Mouse (Mus musculus): ENCODE measurements around the gene Il21.
A peak's percentile ranks its signal among the peaks of the same experiment; 100 is the strongest.

Gene Il21

GRCm38 (mm10) chr3:37232586-37233222, at the start of gene Il21:
Il21 (minus strand) TSS chr3:37232636.
- no peak for DNase-seq

- DNase-seq = no peak
Measured at GRCm38 (mm10) chr3:37280871-37281270, 48.4 kb upstream of the Il21 start.

GRCm38 (mm10) chr3:37280221-37280620, 47.8 kb upstream of the Il21 start:
- DNase-seq = no peak

GRCm38 (mm10) chr3:37274661-37275060, 42.2 kb upstream of the Il21 start:
- no peak for DNase-seq

- no peak for DNase-seq
Measured at GRCm38 (mm10) chr3:37273092-37273491, 40.7 kb upstream of the Il21 start.

- peak; percentile 45 for DNase-seq
Measured at GRCm38 (mm10) chr3:37271209-37271608, 38.8 kb upstream of the Il21 start.

- DNase-seq = no peak
Measured at GRCm38 (mm10) chr3:37269926-37270325, 37.5 kb upstream of the Il21 start.

GRCm38 (mm10) chr3:37268338-37268737, 35.9 kb upstream of the Il21 start:
- DNase-seq = peak; percentile 23

GRCm38 (mm10) chr3:37259331-37259999, 27.0 kb upstream of the Il21 start:
- DNase-seq = peak; percentile 73

- DNase-seq = no peak
Measured at GRCm38 (mm10) chr3:37257776-37258175, 25.3 kb upstream of the Il21 start.

- no peak for DNase-seq
Measured at GRCm38 (mm10) chr3:37250967-37251366, 18.5 kb upstream of the Il21 start.

- DNase-seq = no peak
Measured at GRCm38 (mm10) chr3:37235025-37235424, 2.6 kb upstream of the Il21 start.

- DNase-seq = no peak
Measured at GRCm38 (mm10) chr3:37231153-37231552, 1.3 kb downstream of the Il21 start.

- no peak for DNase-seq
Measured at GRCm38 (mm10) chr3:37229082-37229829, 3.2 kb downstream of the Il21 start.

- no peak for DNase-seq
Measured at GRCm38 (mm10) chr3:37225124-37225523, 7.3 kb downstream of the Il21 start.

- peak; percentile 56 for DNase-seq
Measured at GRCm38 (mm10) chr3:37219071-37219470, 13.4 kb downstream of the Il21 start.

- DNase-seq = no peak
Measured at GRCm38 (mm10) chr3:37205226-37205800, 27.1 kb downstream of the Il21 start.

- DNase-seq = no peak
Measured at GRCm38 (mm10) chr3:37204556-37204955, 27.9 kb downstream of the Il21 start.

- peak; percentile 75 for DNase-seq
Measured at GRCm38 (mm10) chr3:37203984-37204428, 28.4 kb downstream of the Il21 start.

GRCm38 (mm10) chr3:37202856-37203255, 29.6 kb downstream of the Il21 start:
- no peak for DNase-seq

GRCm38 (mm10) chr3:37201122-37201916, 31.1 kb downstream of the Il21 start:
- DNase-seq = no peak

- no peak for DNase-seq
Measured at GRCm38 (mm10) chr3:37198302-37198701, 34.1 kb downstream of the Il21 start.

- no peak for DNase-seq
Measured at GRCm38 (mm10) chr3:37191953-37192352, 40.5 kb downstream of the Il21 start.

Measured in layer of hippocampus, adult 9-11 months (tissue).